Mouse (Mus musculus) layer of hippocampus, postnatal 36 days (tissue): ENCODE data around the gene Ak1. TPM values are rescaled to one million over a fixed set of nuclear protein-coding genes. Genes with fewer than 3 reads are reported as not detected.

Experiments used
- microRNA-seq, 2 experiments: library from miRNA; unstranded; fragments of <30 nt; microRNA quantifications; one replicate each; pipeline ENCODE4 v1.2.0; 2021
- total RNA-seq, 2 experiments: library from RNA; stranded (reverse); gene quantifications; 2 replicates each; pipeline ENCODE4 v1.2.3; 2021

Ak1 gene
- total RNA-seq, 2 experiments from 2014 or later, result 114 to 119 TPM

Small RNA genes lying within 50 kb of the gene (microRNA-seq; reads per million reads assigned to microRNA genes)
- gene Gm47291, result 0 reads per million in 2 experiments
- 0 reads per million in 2 experiments for gene Mir1954

Other genes with a start within 250 kb of the Ak1 start
- gene 1110008P14Rik, start 239.8 kb upstream of the Ak1 start, total RNA-seq, result 100 to 1,000 TPM; 160 to 170 TPM
- gene Lcn2, start 233.5 kb upstream of the Ak1 start, total RNA-seq, result 10 to 100 TPM in 1 of 2 experiments, under 1 TPM in 1; 0.65 to 13.4 TPM
- 10 to 100 TPM; 37.1 to 37.7 TPM for gene Ptges2, start 225.9 kb upstream of the Ak1 start, total RNA-seq
- gene Naif1, start 171.3 kb upstream of the Ak1 start, total RNA-seq, result 1 to 10 TPM; 4.2 to 4.4 TPM
- 10 to 100 TPM; 58.1 to 60.0 TPM for gene Slc25a25, start 170.3 kb upstream of the Ak1 start, total RNA-seq
- gene Fam102a, start 86.4 kb upstream of the Ak1 start, total RNA-seq, result 10 to 100 TPM; 69.4 to 69.8 TPM
- gene Dpm2, start 50.9 kb upstream of the Ak1 start, total RNA-seq, result 10 to 100 TPM; 69.1 to 81.8 TPM
- gene Pip5kl1, start 47.0 kb upstream of the Ak1 start, total RNA-seq, result 1 to 10 TPM; 2.9 to 3.8 TPM
- gene 9430097D07Rik, start 46.1 kb upstream of the Ak1 start, total RNA-seq, result 1 to 10 TPM in 1 of 2 experiments, under 1 TPM in 1; 0.37 to 1.0 TPM
- 10 to 100 TPM; 35.6 to 41.2 TPM for gene St6galnac4, start 34.7 kb upstream of the Ak1 start, total RNA-seq
- 100 to 1,000 TPM; 114 to 117 TPM for gene St6galnac6, start 22.0 kb upstream of the Ak1 start, total RNA-seq
- gene Eng, start 24.8 kb downstream of the Ak1 start, total RNA-seq, result 10 to 100 TPM; 18.9 to 19.2 TPM
- 10 to 100 TPM in 1 of 2 experiments, 1 to 10 TPM in 1; 9.3 to 11.0 TPM for gene Fpgs, start 82.4 kb downstream of the Ak1 start, total RNA-seq
- gene Cdk9, start 91.3 kb downstream of the Ak1 start, total RNA-seq, result 100 to 1,000 TPM; 110 to 117 TPM
- gene Sh2d3c, start 99.3 kb downstream of the Ak1 start, total RNA-seq, result 10 to 100 TPM; 18.7 to 19.1 TPM
- 1 to 10 TPM; 1.2 to 1.3 TPM for gene 6330409D20Rik, start 119.3 kb downstream of the Ak1 start, total RNA-seq
- 10 to 100 TPM; 30.0 to 31.6 TPM for gene Tor2a, start 135.5 kb downstream of the Ak1 start, total RNA-seq
- 1 to 10 TPM in 1 of 2 experiments, under 1 TPM in 1; 0.85 to 1.1 TPM for gene Ttc16, start 153.9 kb downstream of the Ak1 start, total RNA-seq
- gene Ptrh1, start 154.0 kb downstream of the Ak1 start, total RNA-seq, result 1 to 10 TPM; 5.2 to 6.9 TPM
- gene Cfap157, start 162.7 kb downstream of the Ak1 start, total RNA-seq, result under 1 TPM; 0.43 to 0.72 TPM
- gene Stxbp1, start 225.5 kb downstream of the Ak1 start, total RNA-seq, result 100 to 1,000 TPM; 561 to 604 TPM